Mouse (Mus musculus): ENCODE results near the gene Spsb4.

DNA sequence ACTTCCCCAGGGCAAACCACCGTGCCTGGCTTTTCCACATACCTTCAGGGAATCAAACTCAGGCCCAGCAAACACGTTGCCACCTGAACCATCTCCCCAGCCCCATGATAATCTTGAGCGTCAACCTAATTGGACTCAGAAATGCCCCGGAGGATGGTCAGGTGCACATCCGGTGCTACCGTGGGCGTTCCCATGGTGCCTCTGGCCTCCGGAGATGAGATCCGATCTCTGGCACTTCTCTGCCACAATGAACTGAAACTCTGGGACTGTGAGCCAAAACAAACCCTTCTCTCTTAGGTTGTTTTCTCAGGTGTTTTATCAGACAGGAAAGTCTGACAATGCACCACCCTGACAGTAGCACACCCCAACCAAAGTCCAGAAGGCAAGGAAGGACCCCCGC is 17.2 kb downstream of the Spsb4 start:
- TF ChIP-seq CTCF (IDR thresholded peaks at IDR 0.05; ENCODE audit: low read depth, low read length) (no peak), GATA1 (IDR thresholded peaks at IDR 0.05; ENCODE audit: borderline replicate concordance, low read length) (no peak), GATA2 (IDR thresholded peaks at IDR 0.05; ENCODE audit: borderline replicate concordance, low read depth, low read length) (no peak), TAL1 (conservative IDR thresholded peaks at IDR 0.05; ENCODE audit: low read depth, low read length) (no peak), POLR2AphosphoS5 (IDR thresholded peaks at IDR 0.05; ENCODE audit: insufficient replicate concordance, low read depth, low read length) (no peak)

Data from G1E (cell line).